30 mouse cellular contexts compared by ENCODE assay signal in genomic region chr12:31244001-31244400, GRCm38 (mm10). TPM values are rescaled to one million over a fixed set of nuclear protein-coding genes. Genes with fewer than 3 reads are reported as not detected.
"Had no signal": no experiment of that assay in that cellular context is flagged by ENCODE, and none has a peak within 500 bp of the region (broad histone marks: within the 10 kb centered on the region; RNA-seq: fewer than 3 reads in every experiment).

No protein-coding gene starts in this region.

- H3K36me3 ChIP-seq: heart, embryonic 10.5 days; heart, embryonic 12.5 days; hindbrain, embryonic 13.5 days; hindbrain, embryonic 15.5 days; limb, embryonic 13.5 days; limb, embryonic 15.5 days; liver, embryonic 12.5 days had no signal

- DNase-seq: gastrocnemius, postnatal 14 days; gastrocnemius, postnatal 36 days; heart, adult 18-20 months; heart, postnatal 10 days; kidney, adult 11 months; kidney, adult 2 months; kidney, adult 9 months; kidney, postnatal 10 days; kidney, postnatal 25 days; kidney, postnatal 4 days; layer of hippocampus, postnatal 36 days; left cerebral cortex, postnatal 4 days had no signal

- H3K4me3 ChIP-seq: heart, embryonic 10.5 days; heart, embryonic 12.5 days; hindbrain, embryonic 13.5 days; hindbrain, embryonic 15.5 days; layer of hippocampus, adult 2 months; limb, embryonic 13.5 days; limb, embryonic 15.5 days; liver, embryonic 12.5 days had no signal

- H3K4me2 ChIP-seq: heart, embryonic 12.5 days; hindbrain, embryonic 13.5 days; hindbrain, embryonic 15.5 days; limb, embryonic 13.5 days; limb, embryonic 15.5 days; liver, embryonic 12.5 days had no signal

- H3K9ac ChIP-seq: heart, embryonic 12.5 days; hindbrain, embryonic 13.5 days; hindbrain, embryonic 15.5 days; limb, embryonic 13.5 days; limb, embryonic 15.5 days; liver, embryonic 12.5 days had no signal

- H3K9me3 ChIP-seq: heart, embryonic 10.5 days; heart, embryonic 12.5 days; hindbrain, embryonic 13.5 days; hindbrain, embryonic 15.5 days; limb, embryonic 13.5 days; limb, embryonic 15.5 days; liver, embryonic 12.5 days had no signal

- H3K4me1 ChIP-seq: hindbrain, embryonic 13.5 days; hindbrain, embryonic 15.5 days; limb, embryonic 13.5 days; limb, embryonic 15.5 days; liver, embryonic 12.5 days had no signal

- ATAC-seq: hindbrain, postnatal 0 days; intestine, embryonic 16.5 days; liver, embryonic 12.5 days had no signal

- H3K27me3 ChIP-seq: heart, embryonic 12.5 days; hindbrain, embryonic 13.5 days; hindbrain, embryonic 15.5 days; limb, embryonic 13.5 days; limb, embryonic 15.5 days; liver, embryonic 12.5 days had no signal

- H3K27ac ChIP-seq: heart, embryonic 10.5 days; hindbrain, embryonic 13.5 days; hindbrain, embryonic 15.5 days; hindbrain, postnatal 0 days; layer of hippocampus, adult 2 months; limb, embryonic 13.5 days; limb, embryonic 15.5 days; liver, embryonic 12.5 days had no signal

RNA-seq across cellular contexts. Expression of gene Gm6993, which starts 3.4 kb away (rescaled TPM):
- polyA plus RNA-seq: gonadal fat pad, adult 2 months; heart, embryonic 10.5 days; heart, embryonic 12.5 days; heart, embryonic 14.5 days; heart, embryonic 16.5 days; hindbrain, embryonic 11.5 days; hindbrain, embryonic 13.5 days; hindbrain, embryonic 15.5 days; hindbrain, postnatal 0 days; intestine, embryonic 14.5 days; intestine, embryonic 16.5 days; kidney, adult 2 months; kidney, embryonic 16.5 days; limb, embryonic 11.5 days; limb, embryonic 13.5 days; limb, embryonic 15.5 days; liver, adult 2 months; liver, embryonic 12.5 days had no signal
